Mouse (Mus musculus): Measurements from ENCODE around the gene Sgpp1. TPM values are rescaled to one million over a fixed set of nuclear protein-coding genes. Genes with fewer than 3 reads are reported as not detected.
"Not testable (repeated sequence)": the region's sequence is repeated elsewhere in the genome, so short reads cannot be mapped to it uniquely, and the experiment has no call there.

Gene Sgpp1
- total RNA-seq, 2 experiments from 2014 or later = 31.7 to 32.6 TPM

GRCm38 (mm10) chr12:75734891-75735245 is 661 bp downstream of the Sgpp1 start:
- DNase-seq (ENCODE audit: low spot score in 2 of 2) = peak in 1 of 2 experiments; percentile 20
- intact Hi-C loops (cut with DNase I) = no loop called here

DNA sequence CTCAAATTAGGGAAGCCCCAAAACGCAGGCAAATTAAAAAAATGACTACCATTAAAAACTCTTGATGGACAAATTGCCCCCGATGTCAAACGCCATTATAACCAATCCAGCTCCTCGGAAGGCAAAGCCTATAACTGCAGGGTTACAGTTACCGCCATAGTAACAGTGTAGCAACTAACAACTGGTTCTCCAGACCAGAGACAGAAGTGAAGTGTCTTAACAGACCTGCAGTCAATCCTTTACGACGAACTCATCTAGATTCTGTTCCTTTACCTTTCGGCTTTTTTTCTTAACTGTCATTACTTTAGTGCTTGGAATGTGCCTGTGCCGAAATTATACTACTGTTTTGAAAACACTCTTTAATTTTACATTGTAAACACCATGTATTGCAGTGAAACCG is 1.4 kb downstream of the Sgpp1 start:
- intact Hi-C loops (cut with DNase I) = no loop called here
- no peak for DNase-seq (ENCODE audit: low spot score in 2 of 2)

GRCm38 (mm10) chr12:75733331-75734070 is 2.0 kb downstream of the Sgpp1 start:
- intact Hi-C loops (cut with DNase I) = no loop called here
- DNase-seq (ENCODE audit: low spot score in 2 of 2) = no peak

DNA sequence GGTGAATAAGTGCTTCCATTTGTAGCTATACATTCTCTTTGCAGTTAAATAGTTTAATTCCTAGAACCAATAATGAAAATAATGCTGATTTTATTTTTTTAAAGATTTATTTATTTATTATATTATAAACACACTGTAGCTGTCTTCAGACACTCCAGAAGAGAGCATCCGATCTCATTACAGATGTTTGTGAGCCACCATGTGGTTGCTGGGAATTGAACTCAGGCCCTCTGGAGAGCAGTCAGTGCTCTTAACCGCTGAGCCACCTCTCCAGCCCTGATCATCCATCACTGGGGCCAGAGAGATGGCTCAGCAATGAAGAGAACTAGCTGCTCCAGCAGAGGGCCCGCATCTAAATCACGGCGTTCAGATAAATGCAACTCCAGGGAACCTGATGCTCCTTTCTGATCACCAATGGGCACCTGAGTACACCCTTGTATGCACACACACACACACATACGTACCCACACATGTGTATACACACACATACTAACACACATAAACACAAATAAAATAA is 3.5 kb downstream of the Sgpp1 start:
- intact Hi-C loops (cut with DNase I) = no loop called here
- DNase-seq (ENCODE audit: low spot score in 2 of 2) = no peak

GRCm38 (mm10) chr12:75731508-75731907 is 4.0 kb downstream of the Sgpp1 start:
- intact Hi-C loops (cut with DNase I) = no loop called here
- no peak for DNase-seq (ENCODE audit: low spot score in 2 of 2)

DNA sequence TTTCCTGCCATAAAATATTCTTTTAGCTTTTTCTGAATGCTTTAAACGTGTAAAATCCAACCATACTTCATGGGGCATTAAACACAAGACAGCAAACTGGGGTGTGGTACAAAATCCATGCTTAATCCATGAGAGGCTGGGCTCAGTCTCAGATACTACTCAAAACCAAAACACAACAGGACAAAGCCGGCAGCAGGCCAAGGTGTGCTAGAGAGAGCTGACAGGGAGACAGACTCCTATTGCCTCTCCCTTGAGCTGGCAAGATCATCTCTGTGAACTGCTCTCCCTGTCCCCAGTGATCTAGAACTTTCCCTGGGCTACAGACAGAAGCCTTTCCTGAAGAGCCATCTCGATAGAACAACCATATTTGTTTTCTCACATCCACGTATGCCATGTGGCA is 5.1 kb downstream of the Sgpp1 start:
- intact Hi-C loops (cut with DNase I) = no loop called here
- no peak for DNase-seq (ENCODE audit: low spot score in 2 of 2)

GRCm38 (mm10) chr12:75729876-75730275 is 5.7 kb downstream of the Sgpp1 start:
- no peak for DNase-seq (ENCODE audit: low spot score in 2 of 2)
- intact Hi-C loops (cut with DNase I) = no loop called here

GRCm38 (mm10) chr12:75727333-75728125 is 8.0 kb downstream of the Sgpp1 start:
- intact Hi-C loops (cut with DNase I) = no loop called here
- no peak for DNase-seq (ENCODE audit: low spot score in 2 of 2)

- DNase-seq (ENCODE audit: low spot score in 2 of 2) = no peak
- intact Hi-C loops (cut with DNase I) = no loop called here
Observed at GRCm38 (mm10) chr12:75726349-75726861, 9.1 kb downstream of the Sgpp1 start.

DNA sequence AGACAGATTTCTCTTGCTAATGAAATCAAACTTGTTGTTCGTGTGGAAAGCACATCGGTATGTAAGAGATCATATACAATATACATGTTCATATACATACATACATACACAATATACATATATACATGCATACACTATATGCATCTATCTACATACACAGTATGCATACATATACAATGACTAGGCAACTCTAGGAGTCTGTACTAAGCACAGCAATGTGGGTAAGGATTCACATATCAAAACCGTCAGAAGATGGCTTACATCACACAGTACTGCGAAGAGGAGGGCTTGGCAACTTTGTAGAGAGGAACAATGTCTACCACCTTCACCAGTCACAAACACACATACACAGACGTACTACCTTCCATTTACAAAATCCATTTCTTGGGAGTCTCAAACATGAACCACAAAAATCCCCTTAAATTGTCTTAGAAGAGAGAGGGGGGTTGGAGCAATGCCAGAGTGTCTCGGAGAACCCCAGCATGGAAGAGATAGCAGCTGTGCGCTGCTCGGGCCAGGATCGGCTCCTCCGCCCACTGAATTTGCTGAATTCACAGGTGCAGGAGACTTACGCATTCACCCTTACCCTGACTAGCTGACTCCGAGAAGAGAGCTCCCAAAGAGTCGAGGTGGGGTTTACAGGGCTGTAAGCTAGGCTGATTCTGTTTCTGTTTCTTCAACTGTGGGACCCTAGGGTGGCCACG is 10.8 kb downstream of the Sgpp1 start:
- intact Hi-C loops (cut with DNase I) = no loop called here
- DNase-seq (ENCODE audit: low spot score in 2 of 2) = no peak

- DNase-seq (ENCODE audit: low spot score in 2 of 2) = no peak
- intact Hi-C loops (cut with DNase I) = no loop called here
Observed at GRCm38 (mm10) chr12:75723839-75724463, 11.6 kb downstream of the Sgpp1 start.

- no peak for DNase-seq (ENCODE audit: low spot score in 2 of 2)
- intact Hi-C loops (cut with DNase I) = no loop called here
Observed at GRCm38 (mm10) chr12:75721941-75722340, 13.6 kb downstream of the Sgpp1 start.

DNA sequence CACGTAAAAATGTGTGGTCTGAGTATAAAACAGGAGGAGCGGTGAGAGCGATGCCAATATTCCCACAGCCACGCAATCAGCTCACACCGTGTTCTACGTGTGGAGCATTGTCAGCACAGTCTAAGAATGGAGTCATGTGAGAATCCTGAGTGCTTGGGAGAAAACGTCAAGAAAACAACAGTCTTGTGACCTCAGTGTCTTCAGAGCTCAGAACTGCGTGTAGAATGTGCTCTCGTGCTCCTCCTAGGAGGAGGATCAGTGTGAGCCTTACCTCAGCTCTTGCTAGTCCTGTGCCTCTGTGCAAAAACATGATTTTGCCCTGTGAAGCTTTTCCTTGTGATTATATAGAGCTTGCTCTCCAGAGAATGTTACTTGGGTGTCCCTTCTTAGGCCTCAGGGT is 14.5 kb downstream of the Sgpp1 start:
- intact Hi-C loops (cut with DNase I) = no loop called here
- no peak for DNase-seq (ENCODE audit: low spot score in 2 of 2)

GRCm38 (mm10) chr12:75713596-75713995 is 21.9 kb downstream of the Sgpp1 start:
- DNase-seq (ENCODE audit: low spot score in 2 of 2) = no peak
- intact Hi-C loops (cut with DNase I) = no loop called here

GRCm38 (mm10) chr12:75712905-75713304 is 22.6 kb downstream of the Sgpp1 start:
- intact Hi-C loops (cut with DNase I); DNase-seq (ENCODE audit: low spot score in 2 of 2): not testable (repeated sequence)

DNA sequence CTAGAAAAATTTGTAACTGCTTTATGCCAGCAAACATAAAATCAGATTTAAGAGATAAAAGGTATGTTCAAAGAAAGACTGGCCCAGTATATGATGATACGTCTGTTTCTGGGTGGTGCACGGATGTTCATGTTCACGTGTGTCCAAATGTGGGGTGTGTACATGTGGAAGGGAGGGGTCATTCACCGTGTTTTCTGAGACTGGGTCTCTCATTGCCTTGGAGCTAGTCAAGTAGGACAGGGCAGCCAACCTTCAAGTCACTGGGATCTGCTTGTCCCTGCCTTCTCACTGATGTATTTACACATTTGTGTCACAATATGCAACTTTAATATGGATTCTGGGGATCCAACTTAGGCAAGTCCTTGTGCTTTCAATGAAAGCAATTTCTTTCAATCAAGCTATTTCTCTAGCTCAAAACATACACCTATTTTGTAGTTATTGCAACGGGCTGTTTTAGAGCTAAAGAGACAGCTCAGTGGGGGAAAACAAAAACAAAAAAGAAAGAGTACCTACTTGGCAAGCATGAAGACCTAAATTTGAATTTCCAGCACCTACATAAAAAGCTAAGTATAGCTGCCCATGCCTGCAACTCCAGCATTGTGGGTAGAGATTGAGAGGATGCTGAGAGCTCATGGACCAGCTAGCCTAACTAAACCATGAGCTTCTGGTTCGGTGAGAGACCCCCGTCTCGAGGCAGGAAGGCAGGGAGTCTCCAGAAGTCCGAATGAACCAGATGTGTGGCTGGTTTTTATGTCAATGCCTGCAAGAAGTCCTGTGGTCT is 24.7 kb downstream of the Sgpp1 start:
- intact Hi-C loops (cut with DNase I) = no loop called here
- no peak for DNase-seq (ENCODE audit: low spot score in 2 of 2)

- intact Hi-C loops (cut with DNase I) = no loop called here
- no peak for DNase-seq (ENCODE audit: low spot score in 2 of 2)
Observed at GRCm38 (mm10) chr12:75709506-75709905, 26.0 kb downstream of the Sgpp1 start.

DNA sequence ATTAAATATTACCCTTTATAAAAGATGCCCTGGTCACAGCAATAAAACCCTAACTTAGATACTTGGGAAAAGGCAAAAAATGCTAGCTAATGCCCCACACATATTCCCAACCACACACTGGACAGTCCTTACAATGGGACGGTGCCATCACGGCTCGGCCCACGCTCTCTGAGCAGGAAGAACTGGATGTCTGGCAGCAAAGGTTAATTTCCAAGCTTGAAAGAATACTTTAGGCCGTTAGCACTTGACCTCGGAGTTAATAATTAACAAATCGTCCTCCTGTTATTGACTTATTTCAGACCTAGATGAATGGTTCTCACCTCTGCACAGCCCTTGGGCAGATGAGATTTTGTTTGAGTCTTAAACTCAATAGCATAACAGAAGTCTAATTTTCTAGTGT is 28.9 kb downstream of the Sgpp1 start:
- intact Hi-C loops (cut with DNase I) = no loop called here
- DNase-seq (ENCODE audit: low spot score in 2 of 2) = no peak

DNA sequence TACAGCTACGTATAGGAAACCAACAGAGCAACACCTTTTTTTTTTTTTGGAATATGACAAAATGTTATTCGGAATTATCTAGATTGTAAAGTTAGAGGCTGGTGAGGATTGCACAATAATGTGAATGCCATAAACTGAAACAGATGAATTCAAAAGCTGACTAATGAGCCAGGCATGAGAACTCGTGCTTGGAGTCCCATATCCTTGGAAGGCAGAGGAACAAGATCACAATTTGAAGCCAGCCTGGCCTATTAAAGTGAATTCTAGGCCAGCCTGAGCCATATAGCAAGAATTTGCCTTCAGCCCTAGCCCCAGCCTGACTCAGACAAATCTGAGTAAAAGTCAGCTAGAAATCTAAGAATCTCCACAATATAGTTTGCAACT is 32.8 kb downstream of the Sgpp1 start:
- DNase-seq (ENCODE audit: low spot score in 2 of 2) = no peak
- intact Hi-C loops (cut with DNase I) = no loop called here

Measured in left cerebral cortex, postnatal 14 days (tissue).